Mouse (Mus musculus): ENCODE measurements around the gene Minos1. TPM values are rescaled to one million over a fixed set of nuclear protein-coding genes. Genes with fewer than 3 reads are reported as not detected.

Gene Minos1
- total RNA-seq, 1 experiment from 2014 or later: 161 TPM

DNA sequence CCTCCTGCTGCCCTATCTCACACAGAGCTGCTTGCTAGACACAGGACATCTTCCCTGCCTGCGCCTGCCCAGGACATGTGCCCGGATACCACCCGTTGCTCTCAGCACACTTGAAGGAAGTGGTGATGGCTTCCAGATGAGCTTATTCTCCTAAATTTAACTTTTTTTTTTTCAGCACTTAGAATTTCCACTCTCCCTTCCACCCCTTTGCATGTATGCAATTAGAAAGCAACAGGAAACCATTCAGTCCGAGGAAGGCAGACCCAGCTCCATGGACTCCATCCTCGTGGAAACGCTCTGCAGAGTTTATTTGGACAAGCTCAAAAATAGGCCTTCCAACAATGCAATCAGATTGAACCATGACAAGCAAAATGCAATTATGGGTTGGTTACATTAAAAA lies 29.4 kb downstream of the Minos1 start:
- ATAC-seq (replicated peaks; ENCODE audit: low read depth, poor library complexity, severe bottlenecking): no peak

DNA sequence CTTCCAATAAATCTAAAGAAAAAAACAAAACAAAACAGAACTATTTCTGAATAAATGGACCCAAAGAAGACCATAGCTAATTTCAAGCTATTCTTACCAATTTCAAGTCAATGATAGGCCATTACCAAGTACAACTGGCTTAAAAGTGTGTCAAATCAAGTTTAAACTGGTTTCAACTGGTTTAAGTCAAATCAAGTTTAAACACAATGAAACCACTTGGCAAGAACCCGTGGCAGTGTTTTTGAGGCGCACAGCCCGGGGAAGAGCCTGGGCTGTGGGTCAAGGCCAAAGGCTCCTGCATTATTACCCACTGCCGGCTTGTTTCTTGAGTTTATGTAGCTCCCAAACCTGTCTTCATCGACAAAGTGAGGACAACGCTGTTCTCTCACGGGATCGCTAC lies 30.6 kb downstream of the Minos1 start:
- no peak for ATAC-seq (replicated peaks; ENCODE audit: low read depth, poor library complexity, severe bottlenecking)

DNA sequence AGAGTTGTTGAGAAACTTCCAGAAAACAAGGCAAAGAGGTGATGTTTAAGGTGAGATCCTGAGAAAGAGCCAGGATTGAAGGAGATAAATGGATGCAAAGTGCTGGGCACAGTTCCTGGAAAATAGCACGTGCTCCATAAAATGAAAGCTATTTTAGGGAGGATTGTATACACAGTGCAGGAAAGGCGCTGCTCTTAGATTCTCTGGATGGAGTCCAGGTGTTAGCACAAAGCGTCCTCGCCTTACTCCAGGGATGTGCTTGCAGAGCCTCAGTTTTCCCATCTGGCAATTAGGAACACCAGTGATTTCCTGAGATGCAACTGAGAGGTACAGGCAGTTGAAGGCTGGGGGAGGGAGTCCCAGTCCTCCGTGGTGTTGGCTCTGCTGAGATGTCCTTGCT lies 34.7 kb downstream of the Minos1 start:
- ATAC-seq (replicated peaks; ENCODE audit: low read depth, poor library complexity, severe bottlenecking): no peak

GRCm38 (mm10) chr4:139095406-139095805 lies 35.5 kb downstream of the Minos1 start:
- no peak for ATAC-seq (replicated peaks; ENCODE audit: low read depth, poor library complexity, severe bottlenecking)

DNA sequence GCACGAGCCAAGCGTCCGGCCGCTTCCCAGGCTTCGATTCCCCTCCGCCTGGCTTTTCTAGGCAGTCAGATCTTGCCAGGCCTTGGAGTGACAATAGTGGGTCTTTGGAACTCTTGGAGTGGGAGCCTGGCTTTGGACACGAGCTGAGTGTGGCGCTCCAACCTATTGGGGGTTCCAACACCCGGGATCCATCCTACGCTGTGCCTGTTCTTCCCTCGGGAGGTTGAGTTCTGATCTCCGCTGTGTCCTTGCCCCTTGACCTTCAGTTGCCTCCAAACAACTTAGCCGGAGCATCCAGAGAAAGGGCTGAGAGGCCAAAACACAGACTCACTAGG lies 37.8 kb downstream of the Minos1 start:
- ATAC-seq (replicated peaks; ENCODE audit: low read depth, poor library complexity, severe bottlenecking): no peak

GRCm38 (mm10) chr4:139092356-139093195 lies 38.3 kb downstream of the Minos1 start, which contains the start of gene Nbl1:
Gene Nbl1 (minus strand): TSS chr4:139092993.
- no peak for ATAC-seq (replicated peaks; ENCODE audit: low read depth, poor library complexity, severe bottlenecking)

- 0 out of 2 replicates have a peak, but pooled peaks have one; percentile 30 for ATAC-seq (replicated peaks; ENCODE audit: low read depth, poor library complexity, severe bottlenecking)
Measured at GRCm38 (mm10) chr4:139091478-139092355, 39.2 kb downstream of the Minos1 start.

GRCm38 (mm10) chr4:139091066-139091465 lies 39.8 kb downstream of the Minos1 start:
- ATAC-seq (replicated peaks; ENCODE audit: low read depth, poor library complexity, severe bottlenecking): no peak

- no peak for ATAC-seq (replicated peaks; ENCODE audit: low read depth, poor library complexity, severe bottlenecking)
Measured at GRCm38 (mm10) chr4:139090303-139090940, 40.5 kb downstream of the Minos1 start.

- no peak for ATAC-seq (replicated peaks; ENCODE audit: low read depth, poor library complexity, severe bottlenecking)
Measured at GRCm38 (mm10) chr4:139088982-139089671, 41.8 kb downstream of the Minos1 start.

DNA sequence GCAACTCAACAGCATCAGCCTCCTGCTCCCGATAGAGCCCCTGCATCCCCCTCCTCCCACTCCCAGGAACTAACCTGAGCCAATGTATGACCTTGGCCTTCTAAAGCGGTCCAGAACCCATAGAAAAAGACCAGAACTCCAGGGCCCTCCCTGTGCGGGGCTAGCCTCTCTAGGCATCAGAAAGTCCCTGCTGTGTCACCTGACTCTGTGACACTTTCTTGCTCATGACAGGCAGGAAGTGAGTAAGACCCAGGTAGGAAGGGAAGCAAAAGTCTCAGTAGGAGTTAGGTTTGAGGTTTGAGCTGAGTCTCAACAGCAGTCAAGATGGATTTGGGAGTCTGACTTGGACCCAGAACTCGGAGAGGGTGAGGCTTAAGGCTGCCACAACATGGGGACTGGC lies 43.9 kb downstream of the Minos1 start:
- no peak for ATAC-seq (replicated peaks; ENCODE audit: low read depth, poor library complexity, severe bottlenecking)

DNA sequence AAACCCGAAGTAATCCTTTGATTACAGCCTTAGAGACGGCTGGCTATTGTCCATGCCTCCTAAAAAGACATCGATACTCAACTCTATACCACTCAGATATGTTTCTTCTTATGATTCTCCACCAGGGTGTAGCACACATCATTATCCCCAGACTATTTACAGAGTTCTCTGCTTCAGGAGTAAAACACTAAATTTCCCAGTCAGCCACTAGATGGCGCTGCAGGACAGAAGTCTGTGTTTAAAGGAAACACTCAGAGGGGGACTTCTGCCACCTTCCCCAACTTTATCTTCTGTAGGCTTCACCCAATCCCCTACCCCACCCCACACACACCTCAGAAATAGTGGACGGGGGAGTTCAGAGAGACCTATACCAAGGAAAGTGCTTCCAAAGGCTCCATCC lies 44.9 kb downstream of the Minos1 start:
- peak; percentile 72 for ATAC-seq (replicated peaks; ENCODE audit: low read depth, poor library complexity, severe bottlenecking)

GRCm38 (mm10) chr4:139085337-139085736 lies 45.6 kb downstream of the Minos1 start:
- ATAC-seq (replicated peaks; ENCODE audit: low read depth, poor library complexity, severe bottlenecking): no peak

DNA sequence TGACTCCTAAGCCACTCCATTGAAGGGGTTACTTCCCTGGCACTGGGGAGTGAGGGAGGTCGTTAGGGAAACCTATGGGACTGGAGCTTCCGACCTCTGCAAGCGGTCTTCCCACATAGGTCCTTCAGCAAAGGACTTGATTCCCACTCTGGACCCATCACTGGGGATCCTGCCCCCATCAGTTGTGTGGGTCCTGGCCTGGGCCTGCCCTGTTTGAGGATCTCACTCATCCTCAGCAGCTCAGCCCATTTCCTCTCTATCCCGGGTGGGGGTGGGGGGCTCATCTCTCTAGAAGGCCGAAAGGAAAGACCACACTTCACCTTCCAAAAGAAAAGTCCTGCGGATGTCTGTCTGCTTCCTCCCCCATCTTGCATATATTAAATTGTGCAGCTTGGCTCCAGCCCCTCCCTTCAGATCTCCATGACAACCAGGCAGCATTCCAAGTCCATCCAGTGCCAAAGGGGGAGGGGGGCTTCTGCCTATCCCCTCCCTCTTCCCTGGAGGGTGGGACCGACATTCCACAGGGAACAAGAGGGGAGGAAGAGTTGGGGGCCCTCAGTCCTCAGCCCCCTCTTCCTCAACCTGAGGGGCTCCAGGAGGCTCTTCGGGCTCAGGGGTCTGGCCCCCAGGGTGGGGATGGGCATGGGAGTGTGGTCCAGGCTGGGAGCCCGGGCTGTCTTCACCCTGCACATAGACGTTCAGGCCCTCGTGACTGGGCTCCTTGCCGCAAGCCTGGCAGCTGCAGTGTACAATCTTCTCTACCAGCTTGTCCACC lies 47.9 kb downstream of the Minos1 start:
- ATAC-seq (replicated peaks; ENCODE audit: low read depth, poor library complexity, severe bottlenecking): no peak

GRCm38 (mm10) chr4:139081270-139081931 lies 49.5 kb downstream of the Minos1 start:
- ATAC-seq (replicated peaks; ENCODE audit: low read depth, poor library complexity, severe bottlenecking): no peak

DNA sequence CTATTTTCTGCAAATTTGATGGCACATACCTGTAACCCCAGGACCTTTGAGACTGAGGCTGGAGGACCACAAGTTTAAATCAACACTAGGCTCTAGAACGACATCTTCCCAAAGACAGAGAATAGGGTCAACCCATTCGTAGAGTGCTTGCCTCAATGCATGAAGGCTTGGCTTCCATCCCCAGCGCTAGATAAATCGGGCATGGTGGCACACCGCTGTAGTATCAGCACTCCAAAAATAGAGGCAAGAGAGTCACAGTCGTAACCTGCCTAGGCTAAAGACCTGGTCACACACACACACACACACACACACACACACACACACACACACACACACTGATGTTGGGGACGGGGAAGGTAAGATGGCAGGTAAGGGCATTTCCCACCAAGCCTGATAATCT lies 50.7 kb downstream of the Minos1 start:
- no peak for ATAC-seq (replicated peaks; ENCODE audit: low read depth, poor library complexity, severe bottlenecking)

DNA sequence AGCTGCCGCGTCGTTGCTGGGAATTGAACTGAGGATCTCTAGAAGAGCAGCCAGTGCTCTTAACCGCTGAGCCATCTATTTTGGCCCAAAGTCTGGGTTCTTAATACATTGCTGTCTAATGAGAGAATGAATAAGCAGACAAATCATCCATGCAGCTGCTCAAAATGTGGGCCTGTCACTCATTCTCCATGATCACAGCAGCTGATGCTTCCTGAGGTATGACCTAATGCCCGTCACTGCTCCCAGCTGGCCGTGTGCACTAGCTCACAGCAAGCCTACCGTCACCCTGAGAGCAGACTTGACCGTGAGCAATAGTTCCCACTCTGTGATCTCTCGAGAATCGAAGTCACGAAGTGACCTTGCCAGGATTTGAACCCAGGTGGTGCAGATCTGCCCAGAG lies 51.5 kb downstream of the Minos1 start:
- no peak for ATAC-seq (replicated peaks; ENCODE audit: low read depth, poor library complexity, severe bottlenecking)

DNA sequence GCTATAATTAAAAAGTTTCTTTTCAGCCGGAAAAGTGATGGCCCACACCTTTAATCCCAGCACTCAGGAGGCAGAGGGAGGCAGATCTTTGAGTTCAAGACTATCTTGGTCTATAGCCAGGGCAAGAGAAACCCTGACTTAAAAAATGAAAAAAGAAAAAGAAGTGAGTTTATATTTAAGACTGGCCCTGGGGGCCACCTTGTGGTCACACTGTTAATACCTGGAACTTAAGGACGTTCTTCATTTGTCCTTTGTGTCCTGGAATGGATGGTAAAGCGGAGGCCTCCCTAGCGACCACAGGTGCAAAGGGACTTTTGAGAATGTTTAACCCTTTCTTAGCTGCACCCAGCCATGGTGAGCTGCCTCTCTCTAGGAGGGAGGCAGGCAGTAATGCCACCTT lies 52.2 kb downstream of the Minos1 start:
- ATAC-seq (replicated peaks; ENCODE audit: low read depth, poor library complexity, severe bottlenecking): 0 out of 2 replicates have a peak, but pooled peaks have one; percentile 31

DNA sequence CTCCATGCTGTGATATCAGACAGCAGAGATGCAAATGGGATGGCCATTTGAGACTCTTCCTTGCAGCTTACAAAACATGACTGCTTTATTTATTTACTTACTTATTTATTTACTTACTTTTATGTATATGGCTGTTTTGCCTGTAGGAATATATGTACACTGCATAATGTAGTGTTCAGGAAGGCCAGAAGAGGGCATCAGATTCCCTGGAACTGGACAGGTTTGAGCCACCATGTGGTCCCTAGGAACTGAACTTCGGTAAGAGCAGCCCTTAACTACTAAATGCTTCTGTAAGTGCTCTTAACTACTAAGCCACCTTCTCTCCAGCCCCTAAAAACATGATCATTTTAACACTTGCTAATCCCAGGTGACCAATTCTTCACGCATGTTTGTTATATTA lies 52.6 kb downstream of the Minos1 start:
- ATAC-seq (replicated peaks; ENCODE audit: low read depth, poor library complexity, severe bottlenecking): peak; percentile 70
